Mouse (Mus musculus): ENCODE data around the gene Orc2. TPM values are rescaled to one million over a fixed set of nuclear protein-coding genes. Genes with fewer than 3 reads are reported as not detected.

The Orc2 gene
- polyA plus RNA-seq (2017; shearing (Covaris generic)) = 28.1 TPM

DNA sequence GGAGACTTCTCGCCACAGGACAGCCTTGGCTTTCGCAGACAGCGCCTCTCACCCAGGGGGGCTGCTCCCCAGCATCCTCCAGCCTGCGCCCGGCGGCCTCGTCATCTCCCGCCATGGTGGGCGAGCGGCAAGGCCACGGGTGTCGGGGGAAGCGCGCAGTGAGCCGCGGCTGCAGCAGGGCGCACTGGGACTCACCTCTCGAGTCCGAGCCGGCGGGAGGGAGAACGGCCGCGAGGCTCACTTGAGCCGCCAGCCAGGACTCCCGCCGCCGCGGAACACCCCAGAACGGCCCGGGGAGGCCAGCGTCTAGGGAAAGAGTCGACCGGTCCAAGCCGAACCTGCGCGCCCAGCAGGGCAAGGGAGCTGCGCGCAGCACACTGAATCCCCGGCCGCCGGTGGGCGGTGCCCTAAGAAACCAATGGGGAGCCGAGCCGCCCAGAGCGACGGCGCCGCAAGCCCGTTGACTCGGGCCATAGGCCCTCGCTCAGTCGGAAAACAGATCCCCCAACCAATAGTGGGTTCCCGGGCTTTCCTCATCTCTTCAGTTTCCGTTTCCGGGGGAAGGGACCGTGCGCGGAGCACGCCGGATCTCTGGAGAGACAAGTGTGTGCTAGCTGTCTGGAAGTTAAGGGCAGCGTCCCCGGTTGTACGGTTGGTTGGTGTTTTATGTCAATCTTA is at the start of gene Orc2:
Orc2 (minus strand) TSS at position 533 of the 678 bp plus-strand sequence.

DNA sequence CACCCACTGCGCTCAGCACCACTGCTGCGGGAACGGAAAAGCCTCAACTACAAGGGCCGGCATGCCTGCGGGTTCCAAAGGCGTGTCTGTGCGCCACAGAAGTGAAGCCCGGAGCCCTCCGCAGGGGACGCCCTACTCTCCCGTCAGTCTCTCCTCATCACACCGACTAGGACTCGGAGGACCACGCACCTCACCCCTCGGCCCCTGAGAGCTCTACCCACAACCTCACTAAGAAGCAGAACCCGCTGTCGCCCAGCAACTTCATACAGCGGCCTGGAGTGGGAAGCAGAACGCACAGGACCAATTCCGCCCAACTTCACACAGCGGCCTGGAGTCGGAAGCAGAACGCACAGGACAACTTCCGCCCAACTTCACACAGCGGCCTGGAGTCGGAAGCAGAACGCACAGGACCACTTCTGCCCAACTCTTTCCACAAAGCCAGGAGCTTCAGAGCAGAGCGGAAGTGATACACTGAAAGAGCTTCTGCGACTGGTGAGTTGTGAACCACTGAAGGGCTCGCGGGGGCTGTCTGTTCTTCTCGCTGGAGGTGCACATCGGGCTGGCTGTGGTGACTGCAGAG is 59.7 kb downstream of the Orc2 start, which contains the start of the genes Nif3l1 and Ppil3:
Nif3l1 (plus strand) TSS at position 9 of the 580 bp plus-strand sequence.
Ppil3 (minus strand) TSS at position 344 of the 580 bp plus-strand sequence.

DNA sequence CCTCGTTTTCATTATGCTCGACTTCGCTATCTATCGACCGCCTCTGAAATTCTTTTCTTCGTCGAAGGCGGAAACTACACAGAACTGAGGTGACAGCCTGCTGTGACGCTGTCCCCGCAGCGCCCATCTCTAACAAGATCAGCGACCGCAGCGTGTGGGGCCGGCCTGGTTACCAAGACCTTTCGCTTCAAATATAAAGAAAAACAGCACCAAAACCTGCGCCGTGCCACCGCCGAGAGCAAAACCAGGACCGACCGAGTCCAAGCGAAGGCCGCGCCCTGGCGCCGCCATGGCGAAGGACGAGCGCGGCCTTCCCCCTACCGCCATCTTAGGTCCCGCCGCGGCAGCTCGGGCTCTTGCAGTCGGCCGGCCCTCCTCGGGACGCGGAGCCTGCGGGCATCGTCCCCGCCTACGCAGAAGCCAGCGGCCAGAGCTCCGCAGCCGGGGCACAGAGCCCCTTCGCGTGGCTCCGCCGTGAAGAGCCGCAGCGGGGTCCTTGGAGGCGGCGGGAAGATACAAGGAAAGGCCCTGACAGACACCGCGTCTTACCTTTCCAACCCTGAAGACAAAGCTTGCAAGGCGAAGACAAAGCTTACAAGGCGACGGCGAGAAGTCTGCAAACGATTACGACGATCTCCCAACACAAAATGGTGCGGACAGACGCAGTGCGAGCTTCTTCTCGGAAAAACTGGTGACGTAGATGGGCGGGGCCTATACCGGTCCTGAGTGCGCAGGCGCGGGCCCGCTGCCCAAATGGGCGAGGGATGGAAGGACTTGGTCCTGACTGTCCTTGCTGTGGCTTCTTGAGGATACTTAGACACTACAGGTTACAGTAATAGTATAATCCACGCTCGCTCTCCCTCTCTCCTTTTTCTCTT is 81.3 kb downstream of the Orc2 start, which contains the start of gene Clk1:
Clk1 (minus strand) TSS at position 696 of the 878 bp plus-strand sequence.

Other genes starting within 250 kb of the Orc2 start
- gene Aox2, start 226.8 kb downstream of the Orc2 start, polyA plus RNA-seq (2017; shearing (Covaris generic)) = not detected
- gene Bzw1, start 112.2 kb downstream of the Orc2 start, polyA plus RNA-seq (2017; shearing (Covaris generic)) = 444 TPM
- gene Clk1, start 81.0 kb downstream of the Orc2 start, polyA plus RNA-seq (2017; shearing (Covaris generic)) = 1,263 TPM
- gene Nif3l1, start 60.0 kb downstream of the Orc2 start, polyA plus RNA-seq (2017; shearing (Covaris generic)) = 33.1 TPM
- gene Ppil3, start 59.6 kb downstream of the Orc2 start, polyA plus RNA-seq (2017; shearing (Covaris generic)) = 38.2 TPM
- gene Fam126b, start 81.2 kb upstream of the Orc2 start, polyA plus RNA-seq (2017; shearing (Covaris generic)) = 11.6 TPM
- gene Ndufb3, start 81.3 kb upstream of the Orc2 start, polyA plus RNA-seq (2017; shearing (Covaris generic)) = 67.8 TPM
- gene Als2cr12, start 190.9 kb upstream of the Orc2 start, polyA plus RNA-seq (2017; shearing (Covaris generic)) = not detected
- 104 TPM for gene Cflar, start 206.4 kb upstream of the Orc2 start, polyA plus RNA-seq (2017; shearing (Covaris generic))

All from naive thymus-derived CD4-positive, alpha-beta T cell, adult 5 months (primary cell).